Mouse (Mus musculus) thymus, adult 2 months (tissue): Measurements from ENCODE around the gene Fstl1. TPM values are rescaled to one million over a fixed set of nuclear protein-coding genes. Genes with fewer than 3 reads are reported as not detected.

Source experiments
- DNase-seq: peaks from one replicate; pipeline ENCODE4 v3.0.0; 2021
- H3K27ac ChIP-seq: fragments of 200-500 bp; 2 replicates; pipeline ENCODE4 v1.5.1; 2012; ENCODE audit warnings: low read length, control low read depth; ENCODE audit not compliant: control insufficient read depth, insufficient read depth
- H3K27me3 ChIP-seq: fragments of 200-500 bp; 2 replicates; pipeline ENCODE4 v1.6.1; 2012; ENCODE audit warnings: mild to moderate bottlenecking, low read length, moderate library complexity, mixed read lengths; ENCODE audit not compliant: control insufficient read depth, insufficient read depth
- H3K36me3 ChIP-seq: fragments of 200-500 bp; 2 replicates; pipeline ENCODE4 v1.6.1; 2012; ENCODE audit warnings: mild to moderate bottlenecking, low read length, moderate library complexity; ENCODE audit not compliant: control insufficient read depth, insufficient read depth
- H3K4me1 ChIP-seq: fragments of 200-500 bp; replicated peaks from 2 replicates; pipeline ENCODE4 v1.6.1; 2012; ENCODE audit warnings: low read length; ENCODE audit not compliant: control insufficient read depth, insufficient read depth
- H3K4me3 ChIP-seq: fragments of 200-500 bp; 2 replicates; pipeline ENCODE4 v1.5.1; 2012; ENCODE audit warnings: mild to moderate bottlenecking, low read length, control low read depth, moderate library complexity; ENCODE audit not compliant: control insufficient read depth, insufficient read depth
- CTCF ChIP-seq: fragments of 200-500 bp; IDR thresholded peaks from 2 replicates; pipeline ENCODE4 v1.5.1; 2012; ENCODE audit warnings: mild to moderate bottlenecking, control low read depth, low read length, moderate library complexity, borderline replicate concordance; ENCODE audit not compliant: control insufficient read depth, poor library complexity, insufficient read depth; ENCODE audit errors: extremely low read depth
- POLR2A ChIP-seq: fragments of 200-500 bp; IDR thresholded peaks from 2 replicates; pipeline ENCODE4 v1.6.1; 2012; ENCODE audit warnings: mild to moderate bottlenecking, low read length, control low read depth, moderate library complexity; ENCODE audit not compliant: control insufficient read depth, poor library complexity, insufficient read depth; ENCODE audit errors: extremely low read depth
- WGBS: fragments of 180-500 bp; shearing (Covaris S2); methylation state at CpG from one replicate; pipeline ENCODE4 v1.1.7; 2018; 5-methylcytosine and 5-hydroxymethylcytosine counted together
- polyA plus RNA-seq: library from polyadenylated mRNA; depleted of rRNA; stranded (reverse); fragments of >200 nt; gene quantifications from 2 replicates; pipeline ENCODE4 v1.2.3, GENCODE M21; 2012

Gene Fstl1
- polyA plus RNA-seq, 1 experiment: 9.6 TPM

DNA sequence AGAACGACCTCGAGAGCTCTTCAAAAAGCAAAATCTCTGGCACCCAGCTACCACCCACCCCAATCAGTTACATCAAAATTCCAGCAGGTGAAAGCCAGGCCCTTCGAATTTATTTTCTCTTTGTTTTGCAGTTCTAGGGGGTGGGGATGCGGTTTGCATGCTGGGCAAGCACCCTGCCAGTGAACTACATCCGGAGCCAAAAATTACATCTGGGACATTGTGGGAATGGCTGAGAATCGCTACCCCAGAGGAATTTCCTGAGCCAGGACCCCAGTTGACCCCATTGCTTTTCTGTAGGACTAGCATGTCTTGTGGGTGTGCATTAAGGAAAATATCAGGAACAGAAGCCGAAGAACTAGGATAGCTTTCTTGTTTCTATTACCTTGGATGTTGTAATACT, 54.4 kb downstream of the Fstl1 start:
- no peaks in the 10 kb centered on the region for H3K4me1 ChIP-seq
- H3K27me3 ChIP-seq: no peaks in the 10 kb centered on the region
- TF ChIP-seq POLR2A: no peak
- no peak for TF ChIP-seq CTCF
- no peak for DNase-seq
- H3K27ac ChIP-seq: no peak overlapping the region
- WGBS: 93% methylated on average over 7 of the region's 7 CpGs
- no peak overlapping the region for H3K4me3 ChIP-seq
- no peaks in the 10 kb centered on the region for H3K36me3 ChIP-seq

DNA sequence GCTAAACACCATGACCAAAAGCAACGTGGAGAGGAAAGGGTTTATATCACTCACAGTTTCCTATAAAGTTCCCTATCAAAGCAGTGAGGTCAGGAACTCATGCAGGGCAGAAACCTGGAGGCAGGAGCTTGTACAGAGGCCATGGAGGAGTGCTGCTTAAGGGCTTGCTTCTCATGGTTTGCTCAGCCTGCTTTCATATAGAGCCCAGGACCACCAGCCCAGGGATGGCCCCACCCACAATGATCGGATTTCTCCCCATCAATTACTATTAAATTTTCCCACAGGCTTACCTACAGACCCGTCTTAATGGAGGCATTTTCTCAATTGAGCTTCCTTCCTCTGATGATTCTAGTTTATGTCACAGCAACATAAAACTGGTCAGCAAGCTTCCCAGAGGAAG, 60.9 kb downstream of the Fstl1 start:
- Histone ChIP-seq H3K4me3 (no peak overlapping the region), H3K36me3 (no peaks in the 10 kb centered on the region), H3K4me1 (no peaks in the 10 kb centered on the region), H3K27me3 (no peaks in the 10 kb centered on the region), H3K27ac (no peak overlapping the region)
- TF ChIP-seq POLR2A: no peak
- TF ChIP-seq CTCF: no peak
- 90% methylated on average over 3 of the region's 3 CpGs for WGBS
- DNase-seq: no peak

DNA sequence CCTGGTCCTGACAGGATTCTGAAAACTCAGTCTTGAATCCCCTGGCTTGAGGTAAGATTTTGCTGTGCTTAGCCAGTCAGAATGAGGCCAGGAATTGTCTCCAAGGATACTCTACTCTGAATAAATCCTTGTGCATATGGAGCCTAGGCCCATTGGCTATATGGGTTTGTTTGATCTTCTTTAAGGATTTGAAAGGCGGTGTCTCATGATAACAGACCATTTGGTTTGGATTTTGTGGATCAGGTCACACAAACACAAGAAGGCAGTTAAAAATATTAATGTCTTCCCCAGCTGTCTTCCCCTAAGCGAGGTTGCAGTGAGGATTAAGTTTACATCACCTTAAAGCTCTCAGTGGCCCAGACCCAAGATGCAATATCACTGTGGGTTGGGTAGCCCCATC, 65.8 kb downstream of the Fstl1 start:
- H3K27me3 ChIP-seq: no peaks in the 10 kb centered on the region
- no peaks in the 10 kb centered on the region for H3K4me1 ChIP-seq
- H3K27ac ChIP-seq: no peak overlapping the region
- H3K4me3 ChIP-seq: no peak overlapping the region
- H3K36me3 ChIP-seq: no peaks in the 10 kb centered on the region
- 95% methylated on average over 2 of the region's 2 CpGs for WGBS
- DNase-seq: no peak
- TF ChIP-seq CTCF (no peak), POLR2A (no peak)

DNA sequence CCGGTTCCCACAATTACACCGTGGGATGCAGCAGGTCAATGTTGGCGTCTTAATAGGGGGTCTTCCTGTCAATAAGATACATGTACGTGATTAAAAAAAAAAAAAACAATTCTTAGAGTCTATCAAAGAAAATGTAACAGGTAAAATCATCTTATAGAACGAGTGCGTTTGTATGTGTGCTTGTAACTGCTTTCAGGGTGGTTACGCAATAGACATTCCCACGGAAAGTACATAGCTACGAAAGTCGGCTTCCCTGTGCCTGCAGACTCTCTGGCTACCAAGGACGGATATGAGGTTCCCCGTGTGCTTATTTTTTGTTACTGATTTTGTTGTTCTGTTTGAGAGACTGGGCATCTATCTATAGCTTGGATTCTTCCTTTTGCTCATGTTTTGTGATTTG, 67.1 kb downstream of the Fstl1 start:
- DNase-seq: no peak
- Histone ChIP-seq H3K4me1 (no peaks in the 10 kb centered on the region), H3K36me3 (no peaks in the 10 kb centered on the region), H3K4me3 (no peak overlapping the region), H3K27ac (no peak overlapping the region), H3K27me3 (no peaks in the 10 kb centered on the region)
- 91% methylated on average over 12 of the region's 12 CpGs for WGBS
- TF ChIP-seq CTCF (no peak), POLR2A (no peak)

DNA sequence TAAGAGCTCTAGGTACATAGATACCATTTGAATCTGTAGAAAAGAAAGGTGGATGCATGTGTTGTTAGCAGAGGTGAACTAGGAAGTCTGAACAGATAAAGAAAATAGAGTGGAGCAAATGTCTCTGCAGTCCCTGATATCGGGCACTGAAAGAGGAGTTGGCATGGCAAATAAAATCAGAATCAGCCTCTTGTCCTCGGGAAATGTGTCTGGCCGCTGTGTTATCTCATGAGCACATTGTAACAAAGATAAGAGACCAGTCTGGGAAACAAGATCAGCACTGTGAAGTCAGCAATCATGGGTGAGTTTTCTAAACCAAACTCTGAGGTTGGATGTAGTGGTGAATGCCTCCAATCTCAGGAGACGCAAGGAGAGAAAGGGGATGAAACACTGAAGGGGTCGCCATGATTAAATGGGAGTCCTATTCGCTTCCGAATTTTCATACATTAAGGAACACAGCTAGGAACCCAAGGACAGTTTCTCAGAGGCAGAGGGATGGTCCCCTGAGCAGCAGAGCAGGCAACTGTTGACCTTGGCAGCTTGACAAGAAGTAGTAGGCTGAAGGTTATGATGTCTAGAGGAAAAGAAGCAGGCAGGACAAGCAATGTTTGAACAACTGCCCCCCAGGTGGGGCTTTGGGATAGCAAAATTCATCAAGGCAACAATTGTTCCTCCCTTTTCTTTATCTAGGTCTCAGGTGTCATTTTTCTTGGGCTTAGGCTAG, 68.7 kb downstream of the Fstl1 start:
- Histone ChIP-seq H3K4me1 (no peaks in the 10 kb centered on the region), H3K4me3 (no peak overlapping the region), H3K36me3 (no peaks in the 10 kb centered on the region), H3K27ac (no peak overlapping the region), H3K27me3 (no peaks in the 10 kb centered on the region)
- WGBS: 86% methylated on average over 7 of the region's 7 CpGs
- no peak for DNase-seq
- TF ChIP-seq POLR2A: no peak
- TF ChIP-seq CTCF: no peak

DNA sequence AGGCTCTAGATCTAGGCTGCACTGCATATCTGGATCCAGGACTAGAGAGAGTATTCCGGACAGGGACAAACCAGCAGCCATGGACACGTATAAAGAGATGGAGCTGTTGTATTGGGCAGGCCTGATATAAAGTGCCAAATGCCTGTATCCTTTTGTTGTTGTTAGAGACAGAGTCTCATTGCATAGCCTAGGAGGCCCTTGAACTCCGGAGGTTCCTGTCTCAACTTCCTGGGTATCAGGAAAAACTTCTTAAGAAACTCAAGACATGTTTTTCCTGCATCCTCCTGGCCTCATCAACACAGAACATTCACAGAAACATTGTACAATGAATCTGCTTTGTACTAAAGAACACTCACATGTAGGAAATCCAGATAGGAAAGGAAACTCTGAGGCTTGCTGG, 70.4 kb downstream of the Fstl1 start:
- Histone ChIP-seq H3K4me3 (no peak overlapping the region), H3K4me1 (no peaks in the 10 kb centered on the region), H3K27me3 (no peaks in the 10 kb centered on the region), H3K27ac (no peak overlapping the region), H3K36me3 (no peaks in the 10 kb centered on the region)
- DNase-seq: no peak
- TF ChIP-seq CTCF (no peak), POLR2A (no peak)
- 79% methylated on average over 3 of the region's 3 CpGs for WGBS

DNA sequence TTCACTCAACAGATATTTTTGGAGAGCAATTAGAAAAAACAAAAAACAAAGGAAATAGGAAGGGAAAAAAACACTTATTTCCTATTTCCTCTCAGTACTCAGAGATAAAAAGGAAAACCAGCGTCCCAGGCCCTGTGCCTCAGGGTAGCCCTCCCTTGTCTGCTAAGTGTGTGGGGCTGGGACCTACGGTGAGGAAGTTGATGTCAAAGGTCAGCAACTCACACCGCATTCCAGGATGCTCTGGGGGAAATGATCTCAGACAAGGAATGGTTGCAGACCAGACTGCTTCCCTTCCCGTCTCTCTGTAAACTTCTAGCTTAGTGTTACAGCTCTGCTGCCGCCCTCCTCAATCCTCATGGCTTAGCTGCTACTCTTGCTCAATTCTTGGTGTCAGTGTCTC, 74.7 kb downstream of the Fstl1 start:
- Histone ChIP-seq H3K27me3 (no peaks in the 10 kb centered on the region), H3K27ac (no peak overlapping the region), H3K4me1 (0 out of 2 replicates have a peak, but pooled peaks cover 2% of the 10 kb centered on the region), H3K4me3 (no peak overlapping the region), H3K36me3 (no peaks in the 10 kb centered on the region)
- no peak for TF ChIP-seq CTCF
- no peak for TF ChIP-seq POLR2A
- DNase-seq: no peak
- 77% methylated on average over 5 of the region's 5 CpGs for WGBS
